Mouse (Mus musculus) lung, embryonic 16.5 days (tissue): ENCODE results near the gene Duxbl2. TPM values are rescaled to one million over a fixed set of nuclear protein-coding genes. Genes with fewer than 3 reads are reported as not detected.
"Not testable (repeated sequence)": the region's sequence is repeated elsewhere in the genome, so short reads cannot be mapped to it uniquely, and the experiment has no call there.

Experiments used
- ATAC-seq: fragments of 200-750 bp; cut with Nextera tagmentation; 2 replicates; pipeline ENCODE4 v1.8.0; 2017; ENCODE audit warnings: low read depth, mild to moderate bottlenecking, moderate library complexity
- H3K27ac ChIP-seq: fragments of 300-500 bp; sonication (generic); 2 replicates; pipeline ENCODE4 v1.5.1; 2014; ENCODE audit warnings: mild to moderate bottlenecking, control low read depth, low read length
- H3K27me3 ChIP-seq: fragments of 300-500 bp; sonication (generic); 2 replicates; pipeline ENCODE4 v1.6.1; 2014; ENCODE audit warnings: low read depth, low read length, mixed read lengths; ENCODE audit not compliant: control insufficient read depth, insufficient read depth
- H3K36me3 ChIP-seq: fragments of 300-500 bp; sonication (generic); 2 replicates; pipeline ENCODE4 v1.6.1; 2014; ENCODE audit warnings: low read length; ENCODE audit not compliant: control insufficient read depth, insufficient read depth
- H3K4me1 ChIP-seq: fragments of 300-500 bp; sonication (generic); replicated peaks from 2 replicates; pipeline ENCODE4 v1.6.1; 2014; ENCODE audit warnings: low read length, mixed read lengths; ENCODE audit not compliant: control insufficient read depth, insufficient read depth
- H3K4me2 ChIP-seq: fragments of 300-500 bp; sonication (generic); 2 replicates; pipeline ENCODE4 v1.6.1; 2014; ENCODE audit warnings: low read depth, low read length, control low read depth
- H3K4me3 ChIP-seq: fragments of 300-500 bp; sonication (generic); 2 replicates; pipeline ENCODE4 v1.5.1; 2014; ENCODE audit warnings: mild to moderate bottlenecking, low read length, control low read depth
- H3K9ac ChIP-seq: fragments of 300-500 bp; sonication (generic); 2 replicates; pipeline ENCODE4 v1.6.1; 2014; ENCODE audit warnings: low read length, control low read depth
- H3K9me3 ChIP-seq: fragments of 300-500 bp; sonication (generic); 2 replicates; pipeline ENCODE4 v1.6.1; 2016; ENCODE audit warnings: low read length; ENCODE audit not compliant: control insufficient read depth
- WGBS: fragments of 180-500 bp; shearing (Covaris S2); extraction: QIAGEN DNeasy Blood & Tissue Kit; methylation state at CpG from one replicate; pipeline ENCODE4 v1.1.7; 2014; 5-methylcytosine and 5-hydroxymethylcytosine counted together
- polyA plus RNA-seq: library from polyadenylated mRNA; unstranded; fragments of >200 nt; fragmentation: Nextera tagmentation; extraction: Ambion mirVana; gene quantifications from 2 replicates; pipeline ENCODE4 v1.2.1, GENCODE M21; 2015

Duxbl2 gene
- 1.3 TPM in 1 of 2 replicates, not detected in the other for polyA plus RNA-seq

- H3K27ac ChIP-seq, H3K36me3 ChIP-seq, H3K9ac ChIP-seq, ATAC-seq, H3K9me3 ChIP-seq, H3K4me3 ChIP-seq, H3K4me2 ChIP-seq, H3K27me3 ChIP-seq, H3K4me1 ChIP-seq: not testable (repeated sequence)
- WGBS = no CpG with 5 or more reads among the region's 7 CpGs
These were observed at the start of gene Duxbl2 for GRCm38 (mm10) chr14:26118150-26118549. Gene Duxbl2, plus strand, starts transcription at chr14:26118349.

GRCm38 (mm10) chr14:26076620-26077390 lies 41.3 kb upstream of the Duxbl2 start:
- H3K4me3 ChIP-seq, H3K4me2 ChIP-seq, H3K4me1 ChIP-seq, ATAC-seq, H3K9ac ChIP-seq, H3K27ac ChIP-seq, H3K9me3 ChIP-seq, H3K27me3 ChIP-seq, H3K36me3 ChIP-seq: not testable (repeated sequence)
- WGBS = no CpG with 5 or more reads among the region's 5 CpGs

GRCm38 (mm10) chr14:26081216-26081615 lies 36.9 kb upstream of the Duxbl2 start, which contains the start of gene Cphx2:
Gene Cphx2, plus strand, starts transcription at chr14:26081516.
- not testable (repeated sequence) for H3K9me3 ChIP-seq, H3K4me3 ChIP-seq, H3K9ac ChIP-seq, H3K4me2 ChIP-seq, H3K36me3 ChIP-seq, ATAC-seq, H3K4me1 ChIP-seq, H3K27me3 ChIP-seq, H3K27ac ChIP-seq
- no CpG with 5 or more reads among the region's 6 CpGs for WGBS

GRCm38 (mm10) chr14:26081997-26082396 lies 36.2 kb upstream of the Duxbl2 start, which contains the start of gene Cphx3:
Gene Cphx3, plus strand, starts transcription at chr14:26082297.
- not testable (repeated sequence) for H3K9me3 ChIP-seq, H3K27me3 ChIP-seq, H3K27ac ChIP-seq, H3K4me1 ChIP-seq, H3K36me3 ChIP-seq, H3K9ac ChIP-seq, H3K4me2 ChIP-seq, ATAC-seq, H3K4me3 ChIP-seq
- no CpG with 5 or more reads among the region's 1 CpGs for WGBS

GRCm38 (mm10) chr14:26097622-26098021 lies 20.5 kb upstream of the Duxbl2 start:
- no CpG with 5 or more reads among the region's 3 CpGs for WGBS
- not testable (repeated sequence) for H3K9me3 ChIP-seq, H3K4me1 ChIP-seq, H3K4me3 ChIP-seq, H3K27ac ChIP-seq, H3K27me3 ChIP-seq, H3K4me2 ChIP-seq, H3K36me3 ChIP-seq, ATAC-seq, H3K9ac ChIP-seq

DNA sequence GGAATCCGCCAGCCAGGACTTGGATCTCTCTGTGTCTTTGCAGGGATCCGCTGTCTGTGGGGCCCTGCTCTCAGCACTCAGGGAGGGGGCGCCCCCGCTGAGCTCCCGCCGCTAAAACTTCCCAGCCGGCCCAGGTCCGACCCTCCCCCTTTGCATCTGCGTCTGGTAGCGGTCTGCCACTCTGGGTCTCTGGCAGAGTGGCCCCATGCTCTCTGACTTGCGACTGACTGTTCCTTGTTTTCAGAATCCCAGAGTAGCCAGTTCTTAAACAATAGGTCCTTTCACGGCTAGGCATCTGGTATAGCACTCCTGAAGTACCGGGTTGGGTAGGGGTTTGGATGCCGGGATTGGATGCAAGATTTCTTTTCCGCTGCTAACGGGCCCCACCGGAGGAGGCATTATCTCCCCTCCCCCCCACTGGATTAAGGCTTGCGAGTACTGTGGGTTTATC lies 426 bp downstream of the Duxbl2 start:
- not testable (repeated sequence) for H3K4me2 ChIP-seq, H3K27ac ChIP-seq, H3K36me3 ChIP-seq, H3K9ac ChIP-seq, H3K9me3 ChIP-seq, H3K27me3 ChIP-seq, H3K4me3 ChIP-seq, H3K4me1 ChIP-seq
- WGBS = no CpG with 5 or more reads among the region's 18 CpGs
- peak; percentile 88 for ATAC-seq

- not testable (repeated sequence) for H3K4me3 ChIP-seq, H3K4me1 ChIP-seq, H3K9me3 ChIP-seq, H3K9ac ChIP-seq, H3K27ac ChIP-seq, ATAC-seq, H3K36me3 ChIP-seq, H3K27me3 ChIP-seq, H3K4me2 ChIP-seq
- no CpG with 5 or more reads among the region's 7 CpGs for WGBS
These were observed 946 bp downstream of the Duxbl2 start for GRCm38 (mm10) chr14:26119095-26119494.

DNA sequence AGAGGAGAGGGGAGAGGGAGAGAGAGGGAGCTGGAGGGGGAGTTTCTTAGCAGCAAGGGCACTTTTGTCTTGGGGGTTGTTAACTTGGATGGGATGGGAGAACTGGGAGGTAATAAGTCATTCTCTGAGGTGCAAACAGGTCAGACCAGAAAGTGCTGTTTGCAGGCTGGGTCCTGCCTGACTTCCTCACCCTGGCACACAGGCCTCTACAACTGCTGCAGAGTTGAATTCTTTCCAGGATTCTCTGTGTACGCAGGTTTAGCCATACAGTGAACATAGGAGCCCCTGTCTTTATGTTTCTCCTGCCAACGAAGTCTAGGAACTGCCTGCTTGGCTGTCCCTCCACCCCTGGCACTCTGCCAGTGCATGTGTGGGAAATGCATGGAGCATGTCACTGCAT lies 28.9 kb downstream of the Duxbl2 start:
- H3K4me1 ChIP-seq, H3K9me3 ChIP-seq, H3K27me3 ChIP-seq, H3K9ac ChIP-seq, H3K4me2 ChIP-seq, H3K36me3 ChIP-seq, H3K27ac ChIP-seq, H3K4me3 ChIP-seq: not testable (repeated sequence)
- ATAC-seq = 0 out of 2 replicates have a peak, but pooled peaks have one; percentile 20
- no CpG with 5 or more reads among the region's 2 CpGs for WGBS

DNA sequence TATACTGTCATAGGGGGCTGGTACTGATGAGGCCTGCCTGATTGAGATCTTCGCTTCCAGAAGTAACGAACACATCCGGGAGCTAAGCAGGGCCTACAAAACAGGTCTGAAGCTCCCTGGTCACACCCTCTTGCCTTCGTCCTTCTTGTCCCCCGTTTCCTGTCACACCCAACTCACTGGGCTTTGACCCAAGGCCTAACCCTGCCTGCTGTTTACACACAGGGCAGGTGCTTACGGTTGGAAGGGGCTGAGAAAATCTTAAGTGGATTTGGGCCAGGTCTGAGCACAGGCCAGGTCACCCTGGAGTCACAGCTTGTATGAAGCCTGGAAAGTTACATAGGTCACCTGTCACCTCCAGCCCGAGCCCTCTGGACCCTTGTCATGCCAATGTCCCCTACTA lies 37.9 kb downstream of the Duxbl2 start:
- no CpG with 5 or more reads among the region's 7 CpGs for WGBS
- not testable (repeated sequence) for H3K36me3 ChIP-seq, H3K4me1 ChIP-seq, H3K4me2 ChIP-seq, H3K27ac ChIP-seq, H3K9ac ChIP-seq, H3K9me3 ChIP-seq, H3K4me3 ChIP-seq, H3K27me3 ChIP-seq, ATAC-seq
